Mouse (Mus musculus): ENCODE measurements around the gene Tbx10. TPM values are rescaled to one million over a fixed set of nuclear protein-coding genes. Genes with fewer than 3 reads are reported as not detected.

The Tbx10 gene
- polyA plus RNA-seq (2012; rRNA removed) = not detected in 2 replicates

DNA sequence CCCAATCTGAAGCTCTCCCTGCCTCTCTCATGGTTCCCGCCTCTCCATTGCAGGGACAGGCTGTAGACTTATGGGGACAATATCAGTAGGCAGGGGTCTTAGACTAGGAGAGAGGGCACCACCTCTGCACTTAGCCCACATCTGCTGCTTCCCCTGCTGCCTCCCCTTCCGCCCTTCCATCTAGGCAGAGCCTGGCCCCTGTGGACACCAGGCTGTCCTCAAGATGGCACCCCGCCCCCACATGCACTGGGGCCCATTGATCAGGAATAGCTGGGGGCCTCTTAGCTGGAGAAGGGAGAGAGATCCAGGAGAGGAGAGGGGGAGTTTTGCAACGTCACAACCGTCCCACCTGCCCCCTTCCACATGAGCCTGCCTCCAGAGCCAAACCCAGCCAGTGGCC, at the start of gene Tbx10:
Gene Tbx10 (plus strand): TSS at position 337 of the 400 bp plus-strand sequence.

DNA sequence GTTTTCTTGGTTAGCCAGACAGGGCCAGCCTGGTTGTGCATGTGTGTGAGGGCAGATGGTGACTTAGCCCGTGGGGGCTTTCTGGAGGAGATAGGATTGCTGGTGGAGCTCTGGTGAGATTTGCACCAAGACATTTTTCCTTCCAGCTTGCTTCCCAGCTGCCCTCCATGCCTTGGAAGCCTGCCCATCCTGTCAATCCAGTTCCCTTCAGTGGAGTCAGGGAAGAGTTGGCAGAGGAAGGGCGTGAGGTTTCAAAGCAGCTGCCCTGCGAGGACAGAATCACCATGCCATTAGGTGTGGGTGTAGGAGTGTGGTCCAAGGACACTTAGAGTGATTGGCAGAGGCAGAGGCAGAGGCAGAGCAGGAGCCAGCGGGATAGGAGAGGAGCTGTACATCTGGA, 34.1 kb upstream of the Tbx10 start, which contains the start of gene Aldh3b3:
Gene Aldh3b3 (plus strand): TSS at position 176 of the 400 bp plus-strand sequence.

DNA sequence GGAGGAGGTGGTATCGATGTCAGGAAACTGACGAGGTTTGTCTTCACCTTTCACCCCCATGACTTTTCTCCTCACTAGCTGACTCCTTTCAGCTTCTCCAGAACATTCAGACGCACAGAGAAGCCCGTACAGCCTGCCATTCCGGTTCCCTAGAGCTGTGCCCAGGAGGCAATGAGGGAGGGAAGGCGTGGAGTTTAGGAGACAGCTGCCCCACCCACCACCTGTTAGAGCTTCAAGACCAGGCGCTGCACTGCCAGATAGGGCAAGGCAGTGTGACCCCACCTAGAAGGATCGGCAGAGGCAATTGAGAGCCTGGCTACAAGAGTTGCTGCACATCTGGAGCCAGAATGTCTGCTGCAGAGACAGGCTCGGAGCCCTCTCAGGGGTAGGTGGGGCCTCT, 20.3 kb upstream of the Tbx10 start, which contains the start of gene Aldh3b2:
Gene Aldh3b2 (plus strand): TSS at position 100 of the 400 bp plus-strand sequence.

DNA sequence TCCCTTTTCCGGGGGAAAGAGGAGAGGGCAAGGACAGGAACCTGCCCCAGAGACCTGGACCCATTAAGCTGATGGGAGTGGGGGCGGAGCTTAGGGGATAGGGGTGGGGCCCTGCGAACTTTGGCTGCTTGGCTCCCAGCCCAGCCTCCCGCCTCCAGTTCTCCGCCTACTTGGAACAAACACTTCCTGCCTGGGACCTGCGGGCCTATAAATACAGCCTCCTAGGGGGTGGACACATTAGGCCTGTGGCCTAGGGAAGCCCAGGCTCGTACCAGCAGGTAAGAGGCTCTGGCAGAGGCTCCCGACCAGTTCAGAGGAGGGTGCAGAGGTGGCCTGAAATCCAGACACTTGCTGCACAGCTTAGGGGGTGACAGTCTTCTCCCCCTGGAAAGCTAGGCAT, 6.2 kb upstream of the Tbx10 start, which contains the start of gene Acy3:
Gene Acy3 (plus strand): TSS at position 237 of the 400 bp plus-strand sequence.

DNA sequence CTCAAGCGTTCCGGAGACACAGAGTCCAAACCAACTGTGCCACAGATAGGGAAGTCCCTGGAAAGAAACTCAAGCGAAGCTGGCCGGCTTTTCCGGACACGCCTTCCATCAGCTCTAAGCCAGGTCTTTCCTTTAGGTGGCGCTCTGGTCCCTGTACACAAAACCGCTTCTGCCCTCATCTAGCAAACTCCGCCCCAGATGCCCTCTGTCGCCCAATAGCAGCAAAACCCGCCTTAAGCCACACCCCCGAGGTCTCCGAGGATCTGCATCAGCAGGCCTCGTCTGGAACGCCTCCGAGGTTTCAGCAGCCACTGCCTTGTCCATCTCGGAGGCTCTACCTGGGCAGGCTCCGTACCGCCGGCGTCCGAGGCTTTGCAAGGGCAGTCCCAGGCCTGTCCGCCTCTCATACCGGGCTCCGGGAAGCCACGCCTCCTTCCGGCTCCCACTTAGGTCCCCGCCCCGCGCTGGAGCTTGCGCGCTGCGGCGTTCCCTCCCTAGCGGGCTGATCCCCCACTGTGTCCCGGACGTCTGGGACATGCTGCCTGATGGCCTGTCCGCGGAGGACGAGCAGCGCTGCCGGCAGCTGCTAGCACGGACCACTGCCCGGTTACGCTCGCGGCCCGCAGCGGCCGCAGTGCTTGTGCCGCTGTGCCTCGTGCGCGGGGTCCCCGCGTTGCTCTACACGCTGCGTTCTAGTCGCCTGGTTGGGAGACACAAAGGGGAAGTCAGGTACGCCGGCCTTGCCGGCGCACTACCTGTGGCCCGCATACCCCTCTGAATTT, 7.8 kb downstream of the Tbx10 start, which contains the start of the genes Nudt8 and Gm49405:
Gene Nudt8 (plus strand): TSS at position 462 of the 782 bp plus-strand sequence.
Gene Gm49405 (plus strand): TSS at position 508 of the 782 bp plus-strand sequence.

DNA sequence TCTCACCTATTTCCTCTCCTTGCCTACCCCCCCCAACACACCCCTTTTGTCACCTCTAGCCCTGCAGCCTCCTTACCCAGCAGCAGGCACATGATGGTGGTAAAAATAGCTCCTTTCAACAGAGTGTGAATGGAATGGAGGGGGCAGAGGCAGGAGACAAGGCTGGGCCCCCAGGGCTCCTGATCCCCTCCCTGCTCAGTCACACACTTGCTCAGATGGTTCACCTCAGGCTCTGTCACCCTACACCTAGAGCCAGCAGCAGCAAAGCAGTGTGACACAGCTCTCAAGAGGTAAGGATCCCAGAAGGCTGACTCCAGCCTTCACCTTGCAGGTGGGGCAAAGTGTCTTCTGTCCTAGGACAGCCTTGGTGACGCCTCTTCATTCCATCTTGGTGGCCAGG, 10.6 kb downstream of the Tbx10 start, which contains the start of gene Doc2g:
Gene Doc2g (plus strand): TSS at position 202 of the 400 bp plus-strand sequence.

DNA sequence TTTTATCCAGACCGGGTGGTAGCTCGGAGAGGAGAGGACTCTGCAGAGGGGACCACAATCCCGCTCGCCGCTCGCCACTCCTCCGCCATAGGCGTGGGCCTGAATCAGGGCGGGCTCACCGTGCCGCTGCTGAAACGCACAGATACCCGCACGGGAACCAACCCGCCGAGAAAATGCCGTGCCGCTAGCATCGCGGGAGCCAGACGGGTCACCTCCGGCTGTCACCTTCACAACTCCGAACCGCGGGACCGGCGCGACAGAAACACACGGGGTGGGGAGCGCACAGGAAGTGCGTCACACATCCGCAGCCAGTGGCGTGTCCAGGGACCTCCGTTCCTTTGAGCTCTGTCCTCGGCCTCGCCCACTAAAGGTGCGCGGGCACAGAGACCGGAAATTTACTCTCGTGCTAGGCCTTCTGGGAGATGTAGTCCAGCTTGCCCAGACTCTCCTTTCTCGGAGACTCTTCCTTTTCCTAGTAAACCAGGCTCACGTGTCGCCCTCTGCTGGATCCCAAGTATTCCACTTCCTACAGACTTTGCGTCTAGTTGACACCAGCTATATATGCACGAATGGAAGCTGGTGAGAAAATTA, 20.0 kb downstream of the Tbx10 start, which contains the start of gene Ndufv1:
Gene Ndufv1 (minus strand): TSS at position 375 of the 591 bp plus-strand sequence.

DNA sequence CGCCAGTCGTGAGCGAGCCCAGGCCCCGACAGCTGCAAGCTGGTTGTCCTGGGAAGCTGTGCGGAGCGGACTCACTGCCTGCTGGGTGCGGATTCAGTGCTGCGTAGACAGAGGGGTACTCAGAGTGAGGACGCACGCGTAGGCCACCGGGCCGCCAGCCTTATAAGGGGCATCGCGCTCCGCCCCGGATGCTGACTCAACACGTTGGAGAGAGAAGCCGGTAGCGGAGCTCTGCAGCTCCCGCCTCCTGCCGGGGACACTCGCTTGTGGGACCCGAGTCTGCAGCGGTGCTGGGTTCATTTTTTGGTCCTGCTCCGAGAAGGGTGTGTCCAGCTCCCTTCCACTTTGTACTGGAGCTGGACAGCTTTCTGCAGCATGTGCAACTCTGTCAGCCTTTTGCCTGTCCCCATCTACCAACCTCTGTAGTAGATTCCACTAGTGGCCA, 45.3 kb downstream of the Tbx10 start, which contains the start of gene Gstp1:
Gene Gstp1 (minus strand): TSS at position 198 of the 445 bp plus-strand sequence.

DNA sequence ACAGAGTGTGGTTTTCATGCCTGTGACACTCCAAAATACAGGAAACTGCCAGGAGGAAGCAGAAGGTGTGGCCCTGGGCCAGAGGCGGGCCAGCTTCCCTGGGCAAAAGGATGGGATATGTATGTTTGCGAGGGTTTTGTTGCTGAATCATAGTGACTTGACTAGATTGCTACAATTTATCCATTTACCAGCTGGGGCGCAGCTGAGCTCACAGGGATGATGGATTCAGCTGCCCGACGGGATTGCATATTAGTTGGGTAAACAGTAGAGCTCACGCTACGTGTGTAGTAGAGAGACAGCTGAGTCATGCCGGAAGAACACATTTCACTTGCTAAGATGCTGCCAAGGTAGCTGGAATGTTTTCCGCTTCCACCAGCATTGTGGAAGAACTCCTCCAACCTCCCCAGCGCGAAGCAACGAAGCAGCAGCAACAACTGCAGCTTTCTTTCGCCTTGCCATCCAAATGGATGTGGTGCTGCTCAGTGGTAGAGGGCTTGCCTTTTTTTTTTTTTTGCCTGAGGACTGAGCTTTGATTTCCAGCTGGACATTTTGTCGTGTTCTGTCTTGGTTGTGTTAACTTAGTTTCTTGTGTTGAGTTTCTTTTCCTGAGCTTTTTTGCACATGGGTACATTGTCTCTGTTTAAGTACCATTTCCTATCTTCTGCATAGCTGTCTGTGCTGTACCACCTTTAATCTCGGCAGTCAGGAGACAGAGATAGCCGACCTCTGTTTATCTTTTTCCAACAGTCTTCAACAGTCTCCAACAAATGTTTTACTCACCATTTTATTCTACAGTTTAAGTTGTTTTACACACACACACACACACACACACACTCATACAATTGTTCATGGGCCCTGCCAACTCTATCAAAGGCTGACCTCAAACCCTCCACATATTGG, 53.7 kb downstream of the Tbx10 start, which contains the start of gene Gstp2:
Gene Gstp2 (minus strand): TSS at position 58 of the 900 bp plus-strand sequence.

Other genes starting within 250 kb of the Tbx10 start
- gene Kmt5b, start 225.3 kb upstream of the Tbx10 start, polyA plus RNA-seq (2012; rRNA removed) = 3.0 and 4.4 TPM in 2 replicates
- 32.5 and 46.5 TPM in 2 replicates for gene Chka, start 141.0 kb upstream of the Tbx10 start, polyA plus RNA-seq (2012; rRNA removed)
- gene Tcirg1, start 85.6 kb upstream of the Tbx10 start, polyA plus RNA-seq (2012; rRNA removed) = 67.3 and 72.2 TPM in 2 replicates
- 180 and 250 TPM in 2 replicates for gene Ndufs8, start 80.0 kb upstream of the Tbx10 start, polyA plus RNA-seq (2012; rRNA removed)
- gene Aldh3b1, start 62.9 kb upstream of the Tbx10 start, polyA plus RNA-seq (2012; rRNA removed) = 2.0 TPM in 2 replicates
- 31.5 and 46.6 TPM in 2 replicates for gene Unc93b1, start 57.6 kb upstream of the Tbx10 start, polyA plus RNA-seq (2012; rRNA removed)
- 0.15 and 0.23 TPM in 2 replicates for gene Aldh3b3, start 34.1 kb upstream of the Tbx10 start, polyA plus RNA-seq (2012; rRNA removed)
- 32.2 and 43.3 TPM in 2 replicates for gene Aldh3b2, start 20.4 kb upstream of the Tbx10 start, polyA plus RNA-seq (2012; rRNA removed)
- 11.4 and 16.6 TPM in 2 replicates for gene Acy3, start 6.2 kb upstream of the Tbx10 start, polyA plus RNA-seq (2012; rRNA removed)
- gene Nudt8, start 7.8 kb downstream of the Tbx10 start, polyA plus RNA-seq (2012; rRNA removed) = 14.0 and 30.7 TPM in 2 replicates
- gene Gm49405, start 7.9 kb downstream of the Tbx10 start, polyA plus RNA-seq (2012; rRNA removed) = 0.82 and 1.4 TPM in 2 replicates
- gene Doc2g, start 10.6 kb downstream of the Tbx10 start, polyA plus RNA-seq (2012; rRNA removed) = 6.4 and 6.9 TPM in 2 replicates
- 125 and 129 TPM in 2 replicates for gene Ndufv1, start 20.1 kb downstream of the Tbx10 start, polyA plus RNA-seq (2012; rRNA removed)
- 1,477 and 1,578 TPM in 2 replicates for gene Gstp1, start 45.2 kb downstream of the Tbx10 start, polyA plus RNA-seq (2012; rRNA removed)
- gene Gstp2, start 53.3 kb downstream of the Tbx10 start, polyA plus RNA-seq (2012; rRNA removed) = 160 and 194 TPM in 2 replicates
- gene Gstp3, start 66.8 kb downstream of the Tbx10 start, polyA plus RNA-seq (2012; rRNA removed) = 1.6 and 1.9 TPM in 2 replicates
- not detected in 2 replicates for gene Cabp2, start 88.8 kb downstream of the Tbx10 start, polyA plus RNA-seq (2012; rRNA removed)
- gene Cdk2ap2, start 104.4 kb downstream of the Tbx10 start, polyA plus RNA-seq (2012; rRNA removed) = 155 and 221 TPM in 2 replicates
- 68.7 and 72.3 TPM in 2 replicates for gene Pitpnm1, start 107.2 kb downstream of the Tbx10 start, polyA plus RNA-seq (2012; rRNA removed)
- gene Aip, start 133.1 kb downstream of the Tbx10 start, polyA plus RNA-seq (2012; rRNA removed) = 25.6 and 32.7 TPM in 2 replicates
- gene Gpr152, start 147.0 kb downstream of the Tbx10 start, polyA plus RNA-seq (2012; rRNA removed) = not detected in 2 replicates
- gene Cabp4, start 151.3 kb downstream of the Tbx10 start, polyA plus RNA-seq (2012; rRNA removed) = not detected in 2 replicates
- gene Coro1b, start 155.9 kb downstream of the Tbx10 start, polyA plus RNA-seq (2012; rRNA removed) = 140 and 142 TPM in 2 replicates
- gene Ptprcap, start 160.9 kb downstream of the Tbx10 start, polyA plus RNA-seq (2012; rRNA removed) = 25.8 and 51.7 TPM in 2 replicates
- 37.1 and 39.1 TPM in 2 replicates for gene Rps6kb2, start 170.6 kb downstream of the Tbx10 start, polyA plus RNA-seq (2012; rRNA removed)
- gene Carns1, start 182.7 kb downstream of the Tbx10 start, polyA plus RNA-seq (2012; rRNA removed) = 4.6 and 5.3 TPM in 2 replicates
- 1.5 and 5.0 TPM in 2 replicates for gene Tbc1d10c, start 198.5 kb downstream of the Tbx10 start, polyA plus RNA-seq (2012; rRNA removed)
- gene Ppp1ca, start 199.3 kb downstream of the Tbx10 start, polyA plus RNA-seq (2012; rRNA removed) = 202 and 205 TPM in 2 replicates
- gene Rad9a, start 208.9 kb downstream of the Tbx10 start, polyA plus RNA-seq (2012; rRNA removed) = 8.0 and 9.5 TPM in 2 replicates
- gene Clcf1, start 221.5 kb downstream of the Tbx10 start, polyA plus RNA-seq (2012; rRNA removed) = 6.8 and 7.5 TPM in 2 replicates
- not detected in 2 replicates for gene AC109138.7, start 221.6 kb downstream of the Tbx10 start, polyA plus RNA-seq (2012; rRNA removed)
- gene Pold4, start 239.1 kb downstream of the Tbx10 start, polyA plus RNA-seq (2012; rRNA removed) = 55.0 and 65.2 TPM in 2 replicates

Data from stomach, adult 2 months (tissue).